Mouse (Mus musculus): Measurements from ENCODE around the gene Zic5.

- TF ChIP-seq CTCF (IDR thresholded peaks at IDR 0.05; ENCODE audit: low read depth): no peak
- no peak for TF ChIP-seq EP300 (IDR thresholded peaks at IDR 0.05; ENCODE audit: low read depth)
These were observed at the start of gene Zic5 for GRCm38 (mm10) chr14:122464763-122465741.

Data from heart, postnatal 0 days (tissue).